Mouse (Mus musculus): Measurements from ENCODE around the gene Fbxw8. TPM values are rescaled to one million over a fixed set of nuclear protein-coding genes. Genes with fewer than 3 reads are reported as not detected.

The Fbxw8 gene
- polyA plus RNA-seq, 1 experiment from 2014 or later: 18.0 TPM

DNA sequence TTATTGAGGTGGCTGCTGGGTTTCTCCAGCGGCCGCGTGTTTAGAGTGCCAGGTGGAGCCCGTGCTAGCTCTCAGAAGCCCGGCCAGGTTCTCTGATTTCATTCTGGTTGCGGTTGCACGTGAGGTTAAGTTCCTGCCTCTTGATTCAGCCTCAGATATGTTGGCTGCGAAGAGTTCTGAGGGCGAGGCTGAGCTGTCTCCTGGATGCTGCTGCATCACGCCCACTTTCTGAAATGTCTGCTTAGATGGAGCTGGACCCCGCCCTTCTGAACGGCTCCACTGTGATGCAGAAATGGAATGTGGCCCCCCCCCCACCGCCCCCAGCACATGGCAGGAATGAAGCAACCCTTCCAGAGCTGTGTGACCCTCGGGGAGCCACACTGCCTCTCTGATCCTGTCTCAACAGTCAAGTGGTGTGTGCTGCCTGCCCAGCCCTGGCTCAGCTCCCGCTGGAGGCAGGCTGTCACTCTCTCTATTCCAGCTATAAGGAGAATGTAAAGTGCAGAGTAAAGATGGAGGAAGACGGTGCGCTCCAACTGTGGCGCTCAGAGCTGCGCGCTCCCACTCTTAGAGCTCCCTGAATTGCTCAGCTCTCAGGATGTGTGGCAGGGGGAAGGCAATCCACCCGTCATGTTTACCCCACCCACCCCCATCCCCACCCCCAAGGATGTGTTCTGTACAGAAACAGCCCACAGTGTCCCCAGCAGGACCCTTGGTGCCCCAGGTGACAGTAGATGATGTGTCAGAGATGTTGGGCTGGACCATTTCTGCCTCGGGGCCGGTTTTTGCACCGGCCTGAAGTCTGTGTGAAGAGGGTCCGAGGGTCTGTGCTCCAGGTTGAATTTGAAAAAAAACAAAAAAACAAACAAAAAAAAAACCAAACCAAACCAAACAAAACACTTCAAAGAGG is 118.1 kb downstream of the Fbxw8 start:
- Histone ChIP-seq H3K4me3 (replicated peaks) (no peak overlapping the region), H3K4me2 (peak overlapping the region; percentile 9)
- ATAC-seq (ENCODE audit: low FRiP score): 0 out of 2 replicates have a peak, but pooled peaks have one; percentile 21

DNA sequence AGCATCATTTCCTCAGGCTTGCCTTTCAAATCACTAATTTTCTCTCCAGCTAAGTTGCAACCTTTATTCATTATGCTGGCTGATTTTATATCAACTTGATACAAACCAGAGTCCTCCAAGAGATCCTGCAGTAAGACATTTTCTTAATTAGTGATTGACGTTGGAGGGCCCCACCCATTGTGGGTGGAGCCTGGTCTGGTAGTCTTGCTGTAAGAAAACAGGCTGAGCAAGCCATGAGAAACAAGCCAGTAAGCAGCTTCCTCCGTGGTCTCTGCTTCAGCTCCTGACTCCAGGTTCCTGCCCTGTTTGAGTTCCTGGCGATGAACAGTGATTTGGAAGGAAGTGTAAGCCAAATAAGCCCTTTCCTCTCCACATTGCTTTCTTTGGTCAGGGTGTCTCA is 119.5 kb downstream of the Fbxw8 start:
- 70% methylated on average over 3 of the region's 3 CpGs for WGBS
- no peaks in the 10 kb centered on the region for H3K9me3 ChIP-seq (replicated peaks)
- no peaks in the 10 kb centered on the region for H3K36me3 ChIP-seq
- no peak overlapping the region for H3K4me3 ChIP-seq (replicated peaks)
- peaks cover 10% of the 10 kb centered on the region for H3K27me3 ChIP-seq (replicated peaks)
- no peak overlapping the region for H3K9ac ChIP-seq (replicated peaks)
- no peak for ATAC-seq (ENCODE audit: low FRiP score)
- H3K4me2 ChIP-seq: no peak overlapping the region
- H3K27ac ChIP-seq (replicated peaks): no peak overlapping the region
- H3K4me1 ChIP-seq: peaks cover 18% of the 10 kb centered on the region

More for the DNA sequence above, 118.1 kb downstream of the Fbxw8 start:
- Histone ChIP-seq H3K27me3 (replicated peaks) (no peaks in the 10 kb centered on the region), H3K27ac (replicated peaks) (no peak overlapping the region), H3K9ac (replicated peaks) (no peak overlapping the region), H3K36me3 (no peaks in the 10 kb centered on the region), H3K9me3 (replicated peaks) (no peaks in the 10 kb centered on the region), H3K4me1 (peaks cover 18% of the 10 kb centered on the region)
- 42% methylated on average over 25 of the region's 25 CpGs for WGBS

DNA sequence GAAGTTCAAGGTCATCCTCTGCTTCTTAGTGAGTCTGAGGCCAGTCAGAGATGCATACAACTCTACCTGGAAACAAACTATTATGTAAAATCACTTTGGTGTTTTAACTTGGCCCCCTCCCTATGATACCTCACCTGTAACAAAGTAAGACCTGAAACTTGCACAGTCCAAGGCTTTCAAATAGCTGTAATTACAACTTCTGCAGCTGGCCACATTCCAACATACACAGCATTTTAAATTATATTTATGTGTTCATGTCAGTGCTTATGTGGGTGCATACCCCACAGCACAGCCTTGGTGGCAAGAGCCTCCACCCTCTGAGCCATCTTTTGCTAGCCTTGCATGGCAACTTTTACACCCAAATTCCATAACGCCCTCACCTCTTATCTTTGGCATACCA is 120.6 kb downstream of the Fbxw8 start:
- no peak overlapping the region for H3K4me2 ChIP-seq
- no peak overlapping the region for H3K4me3 ChIP-seq (replicated peaks)
- no peak overlapping the region for H3K9ac ChIP-seq (replicated peaks)
- H3K27me3 ChIP-seq (replicated peaks): peaks cover 22% of the 10 kb centered on the region
- H3K36me3 ChIP-seq: no peaks in the 10 kb centered on the region
- WGBS: 94% methylated on average over 1 of the region's 1 CpGs
- H3K9me3 ChIP-seq (replicated peaks): no peaks in the 10 kb centered on the region
- ATAC-seq (ENCODE audit: low FRiP score): no peak
- H3K4me1 ChIP-seq: peaks cover 19% of the 10 kb centered on the region
- H3K27ac ChIP-seq (replicated peaks): no peak overlapping the region

DNA sequence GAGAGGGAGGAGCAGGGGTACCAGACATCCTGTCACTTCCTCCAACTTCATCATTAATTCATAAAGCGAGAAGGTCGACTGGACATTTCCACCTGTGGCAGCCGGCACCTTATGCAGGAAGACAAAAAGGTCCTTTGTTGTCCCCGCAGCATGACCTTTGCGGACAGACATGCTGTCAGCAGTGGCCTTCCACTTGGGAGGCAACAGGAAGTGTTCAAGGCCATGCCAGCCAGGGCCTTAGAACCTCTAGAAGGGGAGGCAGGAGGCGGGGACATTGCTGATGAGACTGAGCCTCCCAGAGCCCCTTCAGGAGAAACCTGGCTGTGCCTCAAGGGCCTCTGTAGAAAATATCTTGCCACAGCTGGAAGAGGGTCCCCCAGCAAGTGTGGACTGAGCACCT is 121.5 kb downstream of the Fbxw8 start:
- no peak overlapping the region for H3K4me2 ChIP-seq
- peaks cover 31% of the 10 kb centered on the region for H3K27me3 ChIP-seq (replicated peaks)
- no peak for ATAC-seq (ENCODE audit: low FRiP score)
- H3K4me1 ChIP-seq: peaks cover 21% of the 10 kb centered on the region
- WGBS: 86% methylated on average over 6 of the region's 6 CpGs
- H3K36me3 ChIP-seq: no peaks in the 10 kb centered on the region
- H3K9me3 ChIP-seq (replicated peaks): no peaks in the 10 kb centered on the region
- H3K27ac ChIP-seq (replicated peaks): no peak overlapping the region
- H3K4me3 ChIP-seq (replicated peaks): no peak overlapping the region
- H3K9ac ChIP-seq (replicated peaks): no peak overlapping the region

DNA sequence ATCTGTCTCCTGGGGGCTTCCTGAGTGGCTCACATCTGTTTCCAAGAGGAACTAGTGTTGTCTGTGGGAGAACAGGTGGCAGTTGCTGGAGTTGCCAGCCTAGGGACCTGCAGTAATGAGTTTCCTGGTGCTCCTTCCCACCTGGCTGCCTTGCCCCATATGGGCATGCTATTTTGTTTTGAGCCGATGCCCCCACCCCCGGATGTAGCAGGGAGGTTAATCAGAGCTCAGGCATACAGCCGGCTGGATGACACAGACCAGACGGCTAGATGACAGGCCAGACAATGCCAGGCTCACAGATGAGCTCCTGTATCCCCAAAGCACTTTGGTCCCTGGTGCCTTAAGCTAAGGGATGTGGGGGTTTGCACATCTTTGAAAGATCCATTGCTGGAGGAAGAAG is 121.9 kb downstream of the Fbxw8 start:
- Histone ChIP-seq H3K4me2 (no peak overlapping the region), H3K9ac (replicated peaks) (no peak overlapping the region), H3K9me3 (replicated peaks) (no peaks in the 10 kb centered on the region), H3K4me3 (replicated peaks) (no peak overlapping the region), H3K4me1 (peaks cover 25% of the 10 kb centered on the region), H3K27me3 (replicated peaks) (peaks cover 35% of the 10 kb centered on the region), H3K36me3 (no peaks in the 10 kb centered on the region), H3K27ac (replicated peaks) (no peak overlapping the region)
- no peak for ATAC-seq (ENCODE audit: low FRiP score)
- WGBS: 44% methylated on average over 4 of the region's 4 CpGs

DNA sequence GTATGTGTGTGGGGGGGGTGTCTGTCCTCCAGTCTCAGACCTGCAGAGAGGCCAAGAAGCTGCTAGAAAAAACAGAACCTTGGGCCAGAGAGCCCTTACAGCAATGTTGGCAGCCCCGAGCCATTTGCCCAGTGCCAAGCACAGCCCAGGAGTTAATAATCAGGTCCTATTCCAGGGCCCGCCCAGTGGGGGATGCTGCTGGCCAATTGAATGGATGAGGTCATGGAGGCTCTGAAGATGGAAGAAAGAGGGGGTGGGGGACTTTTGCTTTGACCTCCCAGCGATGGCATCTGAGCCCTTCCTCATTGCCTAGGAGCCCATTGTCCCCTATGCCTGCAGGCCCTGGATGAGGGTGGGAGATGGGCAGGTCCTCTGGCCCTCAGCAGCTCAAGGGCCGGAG is 123.8 kb downstream of the Fbxw8 start:
- Histone ChIP-seq H3K9ac (replicated peaks) (no peak overlapping the region), H3K27me3 (replicated peaks) (peaks cover 53% of the 10 kb centered on the region), H3K4me2 (no peak overlapping the region), H3K36me3 (no peaks in the 10 kb centered on the region), H3K4me3 (replicated peaks) (no peak overlapping the region), H3K9me3 (replicated peaks) (no peaks in the 10 kb centered on the region), H3K27ac (replicated peaks) (no peak overlapping the region), H3K4me1 (peaks cover 32% of the 10 kb centered on the region)
- no peak for ATAC-seq (ENCODE audit: low FRiP score)
- WGBS: 42% methylated on average over 4 of the region's 4 CpGs

DNA sequence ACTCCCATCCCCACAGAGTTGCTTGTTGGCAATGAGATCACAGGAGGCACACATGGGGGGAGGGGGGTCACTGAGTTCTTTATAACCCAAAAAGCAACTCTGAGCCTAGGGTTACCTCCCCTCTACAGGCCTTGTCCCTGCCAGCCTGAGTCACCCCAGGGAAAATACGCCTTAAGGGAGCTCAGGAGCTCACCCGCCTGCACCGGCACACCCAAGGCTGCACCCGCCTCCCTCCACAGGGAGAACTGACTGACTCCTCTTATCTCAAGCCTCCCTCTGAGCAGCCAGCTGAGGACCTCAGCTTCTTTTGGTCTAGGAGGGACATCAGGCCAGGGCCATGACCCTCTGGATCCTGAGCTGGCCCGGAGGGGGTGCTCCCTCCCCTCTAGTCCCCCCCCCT is 124.2 kb downstream of the Fbxw8 start:
- Histone ChIP-seq H3K4me3 (replicated peaks) (no peak overlapping the region), H3K27me3 (replicated peaks) (peaks cover 57% of the 10 kb centered on the region), H3K4me2 (no peak overlapping the region), H3K9ac (replicated peaks) (no peak overlapping the region), H3K36me3 (no peaks in the 10 kb centered on the region), H3K4me1 (peaks cover 36% of the 10 kb centered on the region), H3K9me3 (replicated peaks) (no peaks in the 10 kb centered on the region), H3K27ac (replicated peaks) (no peak overlapping the region)
- ATAC-seq (ENCODE audit: low FRiP score): no peak
- 74% methylated on average over 5 of the region's 5 CpGs for WGBS

DNA sequence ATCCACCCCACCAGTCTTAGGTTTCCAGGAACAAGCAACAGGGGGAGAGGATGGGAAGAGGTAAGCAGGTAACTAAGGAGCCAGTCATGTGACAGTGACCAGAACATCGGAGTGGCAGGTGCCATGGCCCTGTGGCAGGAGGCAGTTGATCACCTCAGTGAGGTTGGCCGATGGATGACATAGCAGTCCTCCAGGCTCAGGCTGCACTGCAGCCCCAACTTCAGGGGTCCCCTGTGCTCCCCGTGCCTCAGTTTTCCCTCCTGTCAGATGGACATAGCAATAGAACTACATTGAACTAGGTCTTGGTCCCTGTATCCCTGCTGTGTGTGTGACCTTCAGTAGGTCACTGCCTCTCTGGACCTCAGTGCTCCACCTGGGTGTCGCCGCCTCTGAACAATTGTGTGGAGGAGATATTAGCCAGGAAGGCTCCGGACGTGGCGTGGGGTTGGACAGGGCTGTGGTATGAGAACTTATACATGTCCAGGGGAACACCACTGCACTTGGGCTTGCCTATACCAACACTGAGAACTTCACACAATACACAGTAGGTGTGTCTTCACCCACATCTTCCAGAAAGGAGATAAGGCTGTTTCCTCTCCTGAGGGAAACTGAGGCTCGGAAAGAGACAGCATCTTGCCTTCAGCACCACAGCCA is 125.1 kb downstream of the Fbxw8 start:
- H3K36me3 ChIP-seq: no peaks in the 10 kb centered on the region
- no peak overlapping the region for H3K9ac ChIP-seq (replicated peaks)
- no peak overlapping the region for H3K4me2 ChIP-seq
- H3K4me1 ChIP-seq: peaks cover 41% of the 10 kb centered on the region
- no peak for ATAC-seq (ENCODE audit: low FRiP score)
- H3K9me3 ChIP-seq (replicated peaks): no peaks in the 10 kb centered on the region
- 91% methylated on average over 9 of the region's 9 CpGs for WGBS
- H3K27me3 ChIP-seq (replicated peaks): peaks cover 66% of the 10 kb centered on the region
- H3K4me3 ChIP-seq (replicated peaks): no peak overlapping the region
- H3K27ac ChIP-seq (replicated peaks): no peak overlapping the region

DNA sequence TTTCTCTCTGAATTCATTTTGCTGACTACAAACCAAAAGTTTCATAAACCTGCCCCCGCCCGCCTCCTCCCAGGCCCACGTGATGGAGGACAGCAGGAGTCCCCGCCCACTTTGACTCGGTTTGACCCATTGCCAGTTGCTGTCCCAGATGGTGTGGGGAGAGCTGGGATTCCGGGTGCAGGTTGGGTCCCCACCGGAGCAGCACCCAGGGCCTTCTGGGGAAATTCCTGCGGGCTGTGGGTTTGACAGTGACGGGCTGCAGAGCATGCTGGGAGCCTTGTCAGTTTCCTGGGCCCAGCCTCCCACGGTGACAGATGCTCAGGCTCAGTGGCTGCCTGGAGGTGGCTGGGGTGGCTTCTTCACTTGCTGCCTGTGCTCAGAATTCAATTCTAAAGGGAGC is 125.8 kb downstream of the Fbxw8 start:
- Histone ChIP-seq H3K4me2 (peak overlapping the region; percentile 100), H3K4me1 (peaks cover 41% of the 10 kb centered on the region), H3K4me3 (replicated peaks) (peak overlapping the region; percentile 67), H3K27me3 (replicated peaks) (peaks cover 66% of the 10 kb centered on the region), H3K9me3 (replicated peaks) (no peaks in the 10 kb centered on the region), H3K27ac (replicated peaks) (no peak overlapping the region), H3K9ac (replicated peaks) (no peak overlapping the region), H3K36me3 (no peaks in the 10 kb centered on the region)
- 4% methylated on average over 10 of the region's 10 CpGs for WGBS
- no peak for ATAC-seq (ENCODE audit: low FRiP score)

DNA sequence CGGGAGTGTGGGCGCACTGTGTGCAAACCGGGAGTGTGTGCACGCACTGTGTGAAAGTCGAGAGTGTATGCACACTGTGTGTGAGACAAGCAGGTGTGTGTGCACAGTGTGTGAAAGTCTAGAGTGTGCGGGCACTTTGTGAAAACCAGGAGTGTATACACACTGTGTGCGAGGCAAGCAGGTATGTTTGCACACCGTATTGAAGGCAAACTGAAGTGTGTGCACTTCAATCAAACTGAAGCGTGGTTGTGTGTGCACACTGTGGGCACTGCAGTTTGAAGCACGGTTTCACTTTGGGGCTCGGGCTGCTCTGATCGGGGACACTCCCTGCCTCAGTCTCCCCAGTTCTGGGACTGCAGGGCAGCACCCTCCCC is 126.2 kb downstream of the Fbxw8 start:
- ATAC-seq (ENCODE audit: low FRiP score): no peak; the same call in 1 of the 2 replicates
- Histone ChIP-seq H3K27me3 (replicated peaks) (peaks cover 66% of the 10 kb centered on the region), H3K36me3 (no peaks in the 10 kb centered on the region), H3K4me2 (peak overlapping the region; percentile 100), H3K9ac (replicated peaks) (no peak overlapping the region), H3K4me1 (peaks cover 41% of the 10 kb centered on the region), H3K4me3 (replicated peaks) (peak overlapping the region; percentile 67), H3K27ac (replicated peaks) (no peak overlapping the region), H3K9me3 (replicated peaks) (no peaks in the 10 kb centered on the region)
- WGBS: 4% methylated on average over 12 of the region's 12 CpGs

DNA sequence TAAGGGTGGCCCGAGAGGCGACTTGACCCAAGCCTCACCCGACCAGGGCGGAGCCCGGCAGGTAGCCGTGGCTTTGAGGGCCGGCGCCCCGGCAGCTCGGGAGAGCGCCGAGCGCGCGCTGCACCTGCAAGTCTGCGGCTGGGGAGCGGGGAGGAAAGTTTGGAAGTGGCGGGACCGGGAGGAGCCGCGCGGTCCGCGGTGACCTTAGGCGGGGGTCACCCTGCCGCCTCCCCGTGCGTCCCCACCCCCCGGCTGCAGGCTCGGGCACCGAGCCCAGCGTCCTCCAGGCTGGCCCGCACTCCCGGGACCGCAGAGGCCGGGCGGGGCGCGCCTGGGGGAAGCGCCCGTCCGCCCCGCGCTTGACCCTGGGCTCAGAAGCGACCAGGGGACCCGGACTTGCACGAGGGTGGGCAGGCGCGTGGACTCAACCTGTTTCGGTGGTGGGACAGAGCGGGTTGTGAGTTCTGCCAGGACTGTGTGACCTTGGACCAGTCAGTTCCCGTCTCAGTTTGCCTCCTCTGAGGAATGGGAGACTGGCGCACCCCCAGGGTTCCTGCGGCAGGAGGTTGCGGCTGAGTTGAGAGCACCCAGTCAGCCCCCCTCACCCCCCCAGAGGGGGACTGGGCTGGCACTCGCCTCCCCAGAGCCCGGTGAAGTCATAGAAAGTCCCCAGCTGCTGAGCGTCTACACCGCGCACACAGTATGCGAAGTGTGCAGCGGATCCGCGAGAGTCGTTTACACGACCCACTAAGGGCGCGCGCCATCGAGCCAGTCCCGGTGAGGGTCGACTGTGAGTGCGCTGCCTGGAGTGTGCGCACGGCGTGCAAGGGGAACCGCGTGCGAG is 126.9 kb downstream of the Fbxw8 start:
- H3K4me1 ChIP-seq: peaks cover 41% of the 10 kb centered on the region
- H3K9me3 ChIP-seq (replicated peaks): no peaks in the 10 kb centered on the region
- ATAC-seq (ENCODE audit: low FRiP score): no peak
- H3K9ac ChIP-seq (replicated peaks): peak overlapping the region; percentile 48
- no peaks in the 10 kb centered on the region for H3K36me3 ChIP-seq
- WGBS: 2% methylated on average over 49 of the region's 79 CpGs
- H3K27me3 ChIP-seq (replicated peaks): peaks cover 66% of the 10 kb centered on the region
- no peak overlapping the region for H3K27ac ChIP-seq (replicated peaks)
- H3K4me2 ChIP-seq: peak overlapping the region; percentile 100
- peak overlapping the region; percentile 67 for H3K4me3 ChIP-seq (replicated peaks)

Measured in neural tube, embryonic 15.5 days (tissue).